Mouse (Mus musculus) limb, embryonic 11.5 days (tissue): ENCODE results near the gene Tmpo. TPM values are rescaled to one million over a fixed set of nuclear protein-coding genes. Genes with fewer than 3 reads are reported as not detected.
A peak's percentile ranks its signal among the peaks of the same experiment; 100 is the strongest.
"Not testable (repeated sequence)": the region's sequence is repeated elsewhere in the genome, so short reads cannot be mapped to it uniquely, and the experiment has no call there.

Experiments used
- ATAC-seq: fragments of 200-750 bp; cut with Nextera tagmentation; 2 replicates; pipeline ENCODE4 v1.8.0; 2017; ENCODE audit warnings: low read depth; ENCODE audit not compliant: insufficient number of reproducible peaks, low FRiP score, low TSS enrichment
- DNase-seq: peaks from one replicate; pipeline ENCODE4 v3.0.0-alpha.2; 2015; ENCODE audit warnings: low spot score
- H3K27ac ChIP-seq: fragments of 300-500 bp; sonication (generic); replicated peaks from 2 replicates; pipeline ENCODE4 v1.5.1; 2014; ENCODE audit warnings: low read depth, mild to moderate bottlenecking, low read length
- H3K27me3 ChIP-seq: fragments of 300-500 bp; sonication (generic); 2 replicates; pipeline ENCODE4 v1.6.1; 2014; ENCODE audit warnings: mild to moderate bottlenecking, low read length, mixed read lengths; ENCODE audit not compliant: control insufficient read depth, insufficient read depth
- H3K36me3 ChIP-seq: fragments of 300-500 bp; sonication (generic); 2 replicates; pipeline ENCODE4 v1.6.1; 2014; ENCODE audit warnings: mild to moderate bottlenecking, low read length, moderate library complexity, mixed read lengths; ENCODE audit not compliant: control insufficient read depth, insufficient read depth
- H3K4me1 ChIP-seq: fragments of 300-500 bp; sonication (generic); 2 replicates; pipeline ENCODE4 v1.6.1; 2014; ENCODE audit warnings: low read length, mixed read lengths; ENCODE audit not compliant: control insufficient read depth, insufficient read depth
- H3K4me2 ChIP-seq: fragments of 300-500 bp; sonication (generic); 2 replicates; pipeline ENCODE4 v1.6.1; 2014; ENCODE audit warnings: low read depth, mild to moderate bottlenecking, moderate library complexity; ENCODE audit not compliant: severe bottlenecking
- H3K4me3 ChIP-seq: fragments of 300-500 bp; sonication (generic); 2 replicates; pipeline ENCODE4 v1.5.1; 2014; ENCODE audit warnings: low read depth, low read length
- H3K9ac ChIP-seq: fragments of 300-500 bp; sonication (generic); 2 replicates; pipeline ENCODE4 v1.6.1; 2014; ENCODE audit warnings: mild to moderate bottlenecking, low read length
- H3K9me3 ChIP-seq: fragments of 300-500 bp; sonication (generic); 2 replicates; pipeline ENCODE4 v1.6.1; 2016; ENCODE audit warnings: low read length; ENCODE audit not compliant: control insufficient read depth
- WGBS: fragments of 180-500 bp; shearing (Covaris S2); extraction: QIAGEN DNeasy Blood & Tissue Kit; methylation state at CpG from one replicate; pipeline ENCODE4 v1.1.7; 2014; 5-methylcytosine and 5-hydroxymethylcytosine counted together
- polyA plus RNA-seq: library from polyadenylated mRNA; unstranded; fragments of >200 nt; fragmentation: Nextera tagmentation; extraction: Ambion mirVana; gene quantifications from 2 replicates; pipeline ENCODE4 v1.2.1, GENCODE M21; 2014

Tmpo gene
- polyA plus RNA-seq, 1 experiment from 2014 or later: 359 TPM

- H3K27me3 ChIP-seq: no peaks in the 10 kb centered on the region
- DNase-seq: no peak
- no peaks in the 10 kb centered on the region for H3K36me3 ChIP-seq
- no peak overlapping the region for H3K27ac ChIP-seq
- H3K4me2 ChIP-seq: no peak overlapping the region
- no peak for ATAC-seq
- 92% methylated on average over 5 of the region's 5 CpGs for WGBS
- H3K4me1 ChIP-seq: no peaks in the 10 kb centered on the region
- no peaks in the 10 kb centered on the region; the same call in 1 of the 2 replicates for H3K9me3 ChIP-seq
- H3K9ac ChIP-seq: no peak overlapping the region
- H3K4me3 ChIP-seq: no peak overlapping the region
Observed at GRCm38 (mm10) chr10:91191851-91192250, 10.7 kb upstream of the Tmpo start.

GRCm38 (mm10) chr10:91189476-91189875, 8.4 kb upstream of the Tmpo start:
- no peak overlapping the region for H3K4me2 ChIP-seq
- H3K4me1 ChIP-seq: no peaks in the 10 kb centered on the region
- no peak overlapping the region for H3K27ac ChIP-seq
- H3K36me3 ChIP-seq: no peaks in the 10 kb centered on the region
- 94% methylated on average over 6 of the region's 6 CpGs for WGBS
- H3K27me3 ChIP-seq: no peaks in the 10 kb centered on the region
- H3K9ac ChIP-seq: no peak overlapping the region
- H3K9me3 ChIP-seq: no peaks in the 10 kb centered on the region
- DNase-seq (no peak), ATAC-seq (no peak)
- H3K4me3 ChIP-seq: no peak overlapping the region

GRCm38 (mm10) chr10:91188684-91189287, 7.7 kb upstream of the Tmpo start:
- Histone ChIP-seq H3K9me3 (no peaks in the 10 kb centered on the region), H3K36me3 (no peaks in the 10 kb centered on the region), H3K4me1 (no peaks in the 10 kb centered on the region), H3K9ac (no peak overlapping the region), H3K4me3 (no peak overlapping the region), H3K27ac (no peak overlapping the region), H3K4me2 (no peak overlapping the region), H3K27me3 (no peaks in the 10 kb centered on the region)
- DNase-seq (no peak), ATAC-seq (no peak)
- WGBS: 71% methylated on average over 5 of the region's 5 CpGs

GRCm38 (mm10) chr10:91187872-91188271, 6.8 kb upstream of the Tmpo start:
- Histone ChIP-seq H3K36me3 (no peaks in the 10 kb centered on the region), H3K4me3 (peak overlapping the region; percentile 0; the same call in 1 of the 2 replicates), H3K27me3 (no peaks in the 10 kb centered on the region), H3K27ac (peak overlapping the region; percentile 63), H3K4me1 (no peaks in the 10 kb centered on the region), H3K4me2 (peak overlapping the region; percentile 27), H3K9ac (peak overlapping the region; percentile 45), H3K9me3 (no peaks in the 10 kb centered on the region)
- WGBS: under 1% methylated on average over 15 of the region's 15 CpGs
- peak; percentile 94 for DNase-seq
- ATAC-seq: peak; percentile 40; the same call in 1 of the 2 replicates

GRCm38 (mm10) chr10:91187349-91187748, 6.2 kb upstream of the Tmpo start:
- 33% methylated on average over 10 of the region's 10 CpGs for WGBS
- DNase-seq (peak; percentile 62), ATAC-seq (0 out of 2 replicates have a peak, but pooled peaks have one; percentile 4)
- Histone ChIP-seq H3K27ac (peak overlapping the region; percentile 63), H3K27me3 (no peaks in the 10 kb centered on the region), H3K36me3 (no peaks in the 10 kb centered on the region), H3K4me2 (peak overlapping the region; percentile 27), H3K9me3 (no peaks in the 10 kb centered on the region), H3K9ac (peak overlapping the region; percentile 45), H3K4me3 (peak overlapping the region; percentile 0; the same call in 1 of the 2 replicates), H3K4me1 (no peaks in the 10 kb centered on the region)

GRCm38 (mm10) chr10:91185721-91186120, 4.6 kb upstream of the Tmpo start:
- DNase-seq (no peak), ATAC-seq (no peak)
- Histone ChIP-seq H3K27ac (no peak overlapping the region), H3K27me3 (no peaks in the 10 kb centered on the region), H3K9ac (no peak overlapping the region), H3K4me1 (no peaks in the 10 kb centered on the region), H3K36me3 (no peaks in the 10 kb centered on the region), H3K9me3 (no peaks in the 10 kb centered on the region), H3K4me2 (no peak overlapping the region), H3K4me3 (no peak overlapping the region)
- WGBS: 94% methylated on average over 2 of the region's 2 CpGs

GRCm38 (mm10) chr10:91184893-91185292, 3.8 kb upstream of the Tmpo start:
- not testable (repeated sequence) for ATAC-seq, H3K4me1 ChIP-seq, H3K9me3 ChIP-seq, H3K27me3 ChIP-seq, H3K4me3 ChIP-seq, H3K36me3 ChIP-seq, H3K9ac ChIP-seq, DNase-seq, H3K4me2 ChIP-seq, H3K27ac ChIP-seq
- WGBS: 66% methylated on average over 5 of the region's 5 CpGs

- DNase-seq (no peak), ATAC-seq (no peak)
- Histone ChIP-seq H3K4me2 (no peak overlapping the region), H3K27ac (no peak overlapping the region), H3K4me1 (no peaks in the 10 kb centered on the region), H3K9me3 (no peaks in the 10 kb centered on the region), H3K36me3 (no peaks in the 10 kb centered on the region), H3K27me3 (no peaks in the 10 kb centered on the region), H3K4me3 (no peak overlapping the region), H3K9ac (no peak overlapping the region)
- 30% methylated on average over 3 of the region's 3 CpGs for WGBS
Observed at GRCm38 (mm10) chr10:91183316-91183715, 2.2 kb upstream of the Tmpo start.
